Comparison of ENCODE assay signal across 10 mouse cellular contexts in the genomic region with DNA sequence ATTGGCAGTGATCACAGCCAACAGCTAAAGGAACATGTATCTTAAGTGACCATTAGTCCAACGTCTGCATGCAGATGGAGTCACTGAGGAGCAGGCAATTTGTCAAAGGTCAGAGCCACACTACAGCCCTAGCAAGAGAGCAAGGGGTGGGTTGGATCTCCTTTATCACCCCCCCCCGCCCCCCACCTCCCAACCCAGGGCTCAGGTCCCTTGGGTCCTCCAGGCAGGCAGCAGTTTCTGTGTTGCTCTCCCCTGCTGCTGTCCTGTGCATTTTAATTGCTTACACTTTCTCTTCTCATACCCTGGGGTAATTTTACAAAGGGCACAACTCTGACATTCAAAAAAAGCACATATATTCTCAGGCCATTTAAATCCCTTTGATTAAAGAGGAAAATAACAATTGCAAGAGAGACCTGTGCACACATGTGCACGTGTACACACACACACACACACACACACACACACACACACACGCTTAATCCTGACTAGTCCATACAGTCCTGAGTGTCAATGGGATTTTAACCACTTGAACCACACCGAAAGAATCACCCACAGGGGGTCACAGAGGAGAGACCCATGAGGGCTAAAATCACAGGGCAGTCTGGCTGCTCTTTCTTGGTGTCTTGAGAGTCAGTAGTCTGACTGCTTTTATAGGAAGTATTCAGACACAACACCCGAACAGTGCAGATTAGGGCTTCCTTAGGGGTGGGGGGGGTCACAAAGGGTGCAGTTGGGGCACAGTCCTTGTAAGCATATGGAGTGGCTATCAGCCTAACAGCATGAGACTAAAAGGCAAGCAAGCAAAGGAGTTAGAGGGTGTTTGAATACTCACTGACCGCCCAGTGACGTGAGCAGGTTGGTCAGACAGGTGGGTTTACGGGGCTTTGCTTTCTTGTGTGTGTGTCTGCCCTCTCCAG.
DNase-seq lines count a peak whose midpoint lies in the region; ATAC-seq and TF ChIP-seq lines count a peak whose summit lies in the region.
"Had no signal": no experiment of that assay in that cellular context is flagged by ENCODE, and none has a peak within 500 bp of the region (broad histone marks: within the 10 kb centered on the region; RNA-seq: fewer than 3 reads in every experiment).

No protein-coding gene starts in this region.

- no peak overlapping the region for H3K9ac ChIP-seq in heart, postnatal 0 days (replicated peaks; ENCODE audit: low read depth, low read length)
- no peak overlapping the region for H3K9ac ChIP-seq in embryonic facial prominence, embryonic 15.5 days
- no peak overlapping the region for H3K9ac ChIP-seq in hindbrain, postnatal 0 days (replicated peaks; ENCODE audit: low read length)
- H3K9ac ChIP-seq in midbrain, postnatal 0 days (replicated peaks; ENCODE audit: low read length, poor library complexity, severe bottlenecking), result no peak overlapping the region; the same call in 1 of the 2 replicates
- H3K9ac ChIP-seq: liver, embryonic 12.5 days had no signal

- H3K4me2 ChIP-seq in heart, postnatal 0 days (ENCODE audit: low read depth, low read length), result no peak overlapping the region
- H3K4me2 ChIP-seq in embryonic facial prominence, embryonic 15.5 days (replicated peaks), result no peak overlapping the region
- H3K4me2 ChIP-seq in hindbrain, postnatal 0 days (ENCODE audit: low read depth, low read length), result no peak overlapping the region
- peak overlapping the region; percentile 9; the same call in 1 of the 2 replicates for H3K4me2 ChIP-seq in midbrain, postnatal 0 days (ENCODE audit: low read depth, low read length, poor library complexity, severe bottlenecking)
- H3K4me2 ChIP-seq: liver, embryonic 12.5 days had no signal

- WGBS in heart, postnatal 0 days, result 61% methylated on average over 9 of the region's 9 CpGs
- 58% methylated on average over 9 of the region's 9 CpGs for WGBS in embryonic facial prominence, embryonic 15.5 days
- 46% methylated on average over 9 of the region's 9 CpGs for WGBS in hindbrain, postnatal 0 days
- 43% methylated on average over 9 of the region's 9 CpGs for WGBS in midbrain, postnatal 0 days
- 67% methylated on average over 9 of the region's 9 CpGs for WGBS in kidney, adult 2 months

- H3K27me3 ChIP-seq in heart, postnatal 0 days (ENCODE audit: control insufficient read depth, insufficient read depth, low read length), result no peaks in the 10 kb centered on the region
- H3K27me3 ChIP-seq in embryonic facial prominence, embryonic 15.5 days, result no peaks in the 10 kb centered on the region
- H3K27me3 ChIP-seq in hindbrain, postnatal 0 days (ENCODE audit: insufficient read depth, low read length), result no peaks in the 10 kb centered on the region
- H3K27me3 ChIP-seq in midbrain, postnatal 0 days (ENCODE audit: insufficient read depth, low read length), result no peaks in the 10 kb centered on the region
- H3K27me3 ChIP-seq in kidney, adult 2 months (replicated peaks; ENCODE audit: control insufficient read depth, insufficient read depth, low read length), result no peaks in the 10 kb centered on the region
- H3K27me3 ChIP-seq: liver, embryonic 12.5 days had no signal

- no peak for DNase-seq in heart, postnatal 0 days (ENCODE audit: low spot score)
- DNase-seq in heart, postnatal 4 days, result no peak
- no peak for DNase-seq in hindbrain, postnatal 0 days (ENCODE audit: low spot score)
- no peak for DNase-seq in midbrain, postnatal 0 days (ENCODE audit: low spot score)
- no peak for DNase-seq in adrenal gland, adult (ENCODE audit: inconsistent age in 2 of 2, low spot score in 1 of 2)
- no peak for DNase-seq in kidney, adult 2 months
- DNase-seq in left cerebral cortex, postnatal 25 days (ENCODE audit: low spot score in 2 of 2), result no peak

- no peaks in the 10 kb centered on the region for H3K9me3 ChIP-seq in heart, postnatal 0 days (replicated peaks; ENCODE audit: control insufficient read depth, low read length)
- no peaks in the 10 kb centered on the region for H3K9me3 ChIP-seq in embryonic facial prominence, embryonic 15.5 days (replicated peaks)
- no peaks in the 10 kb centered on the region for H3K9me3 ChIP-seq in hindbrain, postnatal 0 days (ENCODE audit: low read length)
- no peaks in the 10 kb centered on the region for H3K9me3 ChIP-seq in midbrain, postnatal 0 days (ENCODE audit: low read length)
- H3K9me3 ChIP-seq: liver, embryonic 12.5 days had no signal

- TF ChIP-seq CTCF in heart, postnatal 0 days (IDR thresholded peaks at IDR 0.05; ENCODE audit: low read depth), result no peak
- TF ChIP-seq CTCF in hindbrain, postnatal 0 days (IDR thresholded peaks at IDR 0.05; ENCODE audit: low read depth), result no peak
- TF ChIP-seq CTCF in midbrain, postnatal 0 days (IDR thresholded peaks at IDR 0.05), result no peak
- no peak for TF ChIP-seq CTCF in kidney, adult 2 months (conservative IDR thresholded peaks at IDR 0.05; ENCODE audit: insufficient read depth, insufficient read length, low read depth, low read length)

- H3K36me3 ChIP-seq in heart, postnatal 0 days (replicated peaks; ENCODE audit: control insufficient read depth, insufficient read depth, low read length), result no peaks in the 10 kb centered on the region
- no peaks in the 10 kb centered on the region for H3K36me3 ChIP-seq in embryonic facial prominence, embryonic 15.5 days
- H3K36me3 ChIP-seq in hindbrain, postnatal 0 days (ENCODE audit: insufficient read depth, low read length), result no peaks in the 10 kb centered on the region
- no peaks in the 10 kb centered on the region for H3K36me3 ChIP-seq in midbrain, postnatal 0 days (ENCODE audit: insufficient read depth, low read length)
- H3K36me3 ChIP-seq in kidney, adult 2 months (ENCODE audit: control insufficient read depth, insufficient read depth, low read length), result no peaks in the 10 kb centered on the region
- H3K36me3 ChIP-seq: liver, embryonic 12.5 days had no signal

- TF ChIP-seq EP300 in heart, postnatal 0 days (IDR thresholded peaks at IDR 0.05; ENCODE audit: low read depth), result no peak

- H3K27ac ChIP-seq in heart, postnatal 0 days (ENCODE audit: low read depth), result peak overlapping the region; percentile 67
- 0 out of 2 replicates have a peak overlapping the region, but pooled peaks have one; percentile 1 for H3K27ac ChIP-seq in embryonic facial prominence, embryonic 15.5 days (replicated peaks)
- peak overlapping the region; percentile 27; the same call in 1 of the 2 replicates for H3K27ac ChIP-seq in hindbrain, postnatal 0 days
- no peak overlapping the region for H3K27ac ChIP-seq in midbrain, postnatal 0 days (ENCODE audit: low read depth, low read length)
- no peak overlapping the region for H3K27ac ChIP-seq in kidney, adult 2 months (ENCODE audit: insufficient read depth, low read depth, low read length)
- H3K27ac ChIP-seq: liver, embryonic 12.5 days had no signal

- H3K4me3 ChIP-seq in heart, postnatal 0 days (ENCODE audit: low read depth, low read length), result no peak overlapping the region
- no peak overlapping the region for H3K4me3 ChIP-seq in embryonic facial prominence, embryonic 15.5 days (replicated peaks)
- no peak overlapping the region for H3K4me3 ChIP-seq in hindbrain, postnatal 0 days (ENCODE audit: low read length)
- H3K4me3 ChIP-seq in midbrain, postnatal 0 days (ENCODE audit: low read depth, low read length), result no peak overlapping the region
- no peak overlapping the region for H3K4me3 ChIP-seq in kidney, adult 2 months (ENCODE audit: insufficient read depth, low read depth, low read length)
- H3K4me3 ChIP-seq: liver, embryonic 12.5 days; myocyte had no signal

- no peak; the same call in 1 of the 2 replicates for ATAC-seq in heart, postnatal 0 days (ENCODE audit: insufficient read depth, low read depth)
- peak; percentile 26; the same call in 1 of the 2 replicates for ATAC-seq in embryonic facial prominence, embryonic 15.5 days (ENCODE audit: insufficient number of reproducible peaks, low FRiP score, low TSS enrichment, low read depth)
- peak; percentile 38; the same call in 1 of the 2 replicates for ATAC-seq in hindbrain, postnatal 0 days
- ATAC-seq in midbrain, postnatal 0 days (ENCODE audit: low FRiP score), result peak; percentile 24
- ATAC-seq: liver, embryonic 12.5 days had no signal

- intact Hi-C loops in left cerebral cortex, postnatal 25 days (cut with DNase I), result loop anchor here (2.0 to 5.0 kb wide), 3 partner anchors 107 to 125 kb away; a partner anchor contains a TSS

- H3K4me1 ChIP-seq in heart, postnatal 0 days (ENCODE audit: control insufficient read depth, insufficient read depth), result peaks cover 12% of the 10 kb centered on the region; the same call in 1 of the 2 replicates
- peaks cover 10% of the 10 kb centered on the region; the same call in 1 of the 2 replicates for H3K4me1 ChIP-seq in embryonic facial prominence, embryonic 15.5 days
- peaks cover 20% of the 10 kb centered on the region for H3K4me1 ChIP-seq in hindbrain, postnatal 0 days (ENCODE audit: insufficient read depth, low read length)
- peaks cover 9% of the 10 kb centered on the region; the same call in 1 of the 2 replicates for H3K4me1 ChIP-seq in midbrain, postnatal 0 days (ENCODE audit: insufficient read depth, low read length)
- no peaks in the 10 kb centered on the region for H3K4me1 ChIP-seq in kidney, adult 2 months (ENCODE audit: control insufficient read depth, insufficient read depth, low read length)

- TF ChIP-seq POLR2A in kidney, adult 2 months (IDR thresholded peaks at IDR 0.05; ENCODE audit: low read depth, low read length), result no peak

Comparison
In these comparisons a context has a peak if more than half of its experiments do, and no peak if none do; other contexts are left out.
1. H3K27ac ChIP-seq: peak in heart, postnatal 0 days (single experiment), embryonic facial prominence, embryonic 15.5 days (single experiment) and hindbrain, postnatal 0 days (single experiment); none in midbrain, postnatal 0 days (single experiment) and kidney, adult 2 months (single experiment).